23 mouse cellular contexts compared by ENCODE assay signal in genomic region chr7:46415818-46416425, GRCm38 (mm10). TPM values are rescaled to one million over a fixed set of nuclear protein-coding genes. Genes with fewer than 3 reads are reported as not detected.
DNase-seq lines count a peak whose midpoint lies in the region; TF ChIP-seq lines count a peak whose summit lies in the region.
"Had no signal": no experiment of that assay in that cellular context is flagged by ENCODE, and none has a peak within 500 bp of the region (broad histone marks: within the 10 kb centered on the region; RNA-seq: fewer than 3 reads in every experiment).

No protein-coding gene starts in this region.

- DNase-seq in cerebellum, postnatal 10 days, result peak; percentile 53 to 59
- no peak for DNase-seq in cerebellum, adult 9-10 months
- peak in 1 of 2 experiments; percentile 42 for DNase-seq in layer of hippocampus, adult 2 months (ENCODE audit: low spot score in 2 of 2)
- no peak for DNase-seq in layer of hippocampus, postnatal 25 days (ENCODE audit: extremely low spot score in 1 of 2, low spot score in 1 of 2)
- peak; percentile 46 to 56 for DNase-seq in right cerebral cortex, adult 2 months (ENCODE audit: low spot score in 2 of 2)
- no peak for DNase-seq in right cerebral cortex, postnatal 4 days
- DNase-seq in lung, postnatal 25 days (ENCODE audit: low spot score), result no peak
- DNase-seq: adrenal gland, postnatal 10 days; B cell, adult 2 months; gastrocnemius, postnatal 25 days; heart, adult 2 months; kidney, adult 18-20 months had no signal

- 25% methylated on average over 14 of the region's 14 CpGs for WGBS in olfactory bulb, adult 2 months

- no peak for TF ChIP-seq POLR2A in olfactory bulb, adult 2 months (IDR thresholded peaks at IDR 0.05; ENCODE audit: insufficient read depth, low read depth, low read length)

- TF ChIP-seq CTCF in layer of hippocampus, adult 2 months (conservative IDR thresholded peaks at IDR 0.05), result no peak
- no peak for TF ChIP-seq CTCF in olfactory bulb, adult 2 months (IDR thresholded peaks at IDR 0.05; ENCODE audit: insufficient read depth, low read depth, low read length)

- H3K4me3 ChIP-seq in layer of hippocampus, adult 2 months, result no peak overlapping the region; the same call in 1 of the 2 replicates
- no peak overlapping the region for H3K4me3 ChIP-seq in olfactory bulb, adult 2 months (ENCODE audit: insufficient read depth, low read depth, low read length)
- H3K4me3 ChIP-seq: heart, adult 2 months; hindbrain, embryonic 13.5 days had no signal

- H3K27ac ChIP-seq in layer of hippocampus, adult 2 months, result peak overlapping the region; percentile 84
- H3K27ac ChIP-seq in olfactory bulb, adult 2 months (ENCODE audit: insufficient read depth, low read depth, low read length), result peak overlapping the region; percentile 93
- H3K27ac ChIP-seq: heart, adult 2 months; hindbrain, embryonic 13.5 days; kidney, postnatal 0 days; macrophage had no signal

- H3K4me1 ChIP-seq in olfactory bulb, adult 2 months (ENCODE audit: control insufficient read depth, insufficient read depth, low read length), result peaks cover 78% of the 10 kb centered on the region

RNA-seq across cellular contexts. Expression of gene Kcnc1, which starts 19.6 kb away (rescaled TPM):
- 100 to 1,000 TPM; 120 TPM for total RNA-seq in layer of hippocampus, adult 2 months (2021)
- total RNA-seq in layer of hippocampus, postnatal 25 days (2021), result 100 to 1,000 TPM; 105 to 112 TPM
- polyA plus RNA-seq in olfactory bulb, adult 2 months (2012; ENCODE audit: insufficient read depth, insufficient read length, low replicate concordance, missing spikeins), result 47.6 and 146 TPM in 2 replicates
- polyA plus RNA-seq: G1E; heart, embryonic 14.5 days; liver, adult 2 months; macrophage had no signal

RNA-seq across cellular contexts. Expression of gene Myod1, which starts 39.6 kb away (rescaled TPM):
- under 1 TPM in 1 of 2 experiments, not detected in 1; 0.20 TPM for total RNA-seq in layer of hippocampus, adult 2 months (2021)
- total RNA-seq in layer of hippocampus, postnatal 25 days (2021), result not detected
- not detected in 2 replicates for polyA plus RNA-seq in olfactory bulb, adult 2 months (2012; ENCODE audit: insufficient read depth, insufficient read length, low replicate concordance, missing spikeins)
- total RNA-seq: CH12.LX; heart, adult 2 months; heart, postnatal 25 days; liver, adult 2 months had no signal
- polyA plus RNA-seq: forebrain, embryonic 11.5 days; G1E; heart, adult 2 months; heart, embryonic 14.5 days; inflammation-experienced regulatory T-cells, adult 6 months; kidney, postnatal 0 days; liver, adult 2 months; macrophage had no signal

Comparison
In these comparisons a context has a peak if more than half of its experiments do, and no peak if none do; other contexts are left out.
1. DNase-seq: peak in cerebellum, postnatal 10 days (2 of 2) and right cerebral cortex, adult 2 months (2 of 2); none in cerebellum, adult 9-10 months (single experiment), layer of hippocampus, postnatal 25 days (0 of 2), right cerebral cortex, postnatal 4 days (single experiment) and lung, postnatal 25 days (single experiment).